Mouse (Mus musculus): ENCODE data around the gene Arhgef28.

GRCm38 (mm10) chr13:98184632-98185031 lies 21.6 kb downstream of the Arhgef28 start:
- no peak for TF ChIP-seq CTCF (IDR thresholded peaks at IDR 0.05; ENCODE audit: extremely low read depth, insufficient read depth, low read length)
- TF ChIP-seq POLR2A (IDR thresholded peaks at IDR 0.05; ENCODE audit: extremely low read depth, insufficient read depth, low read length) = no peak
